Mouse (Mus musculus) layer of hippocampus, adult 18-20 months (tissue): ENCODE data around the gene Igfbp2. TPM values are rescaled to one million over a fixed set of nuclear protein-coding genes. Genes with fewer than 3 reads are reported as not detected.

Experiments
- DNase-seq, 2 experiments: peaks; one replicate each; pipeline ENCODE4 v3.0.0; 2022; ENCODE audit warnings: low spot score in 2 of 2
- total RNA-seq, 2 experiments: library from RNA; stranded (reverse); gene quantifications; 2 replicates each; pipeline ENCODE4 v1.2.3; 2021

Igfbp2 gene
- total RNA-seq, 2 experiments from 2014 or later: 35.9 to 42.9 TPM

DNA sequence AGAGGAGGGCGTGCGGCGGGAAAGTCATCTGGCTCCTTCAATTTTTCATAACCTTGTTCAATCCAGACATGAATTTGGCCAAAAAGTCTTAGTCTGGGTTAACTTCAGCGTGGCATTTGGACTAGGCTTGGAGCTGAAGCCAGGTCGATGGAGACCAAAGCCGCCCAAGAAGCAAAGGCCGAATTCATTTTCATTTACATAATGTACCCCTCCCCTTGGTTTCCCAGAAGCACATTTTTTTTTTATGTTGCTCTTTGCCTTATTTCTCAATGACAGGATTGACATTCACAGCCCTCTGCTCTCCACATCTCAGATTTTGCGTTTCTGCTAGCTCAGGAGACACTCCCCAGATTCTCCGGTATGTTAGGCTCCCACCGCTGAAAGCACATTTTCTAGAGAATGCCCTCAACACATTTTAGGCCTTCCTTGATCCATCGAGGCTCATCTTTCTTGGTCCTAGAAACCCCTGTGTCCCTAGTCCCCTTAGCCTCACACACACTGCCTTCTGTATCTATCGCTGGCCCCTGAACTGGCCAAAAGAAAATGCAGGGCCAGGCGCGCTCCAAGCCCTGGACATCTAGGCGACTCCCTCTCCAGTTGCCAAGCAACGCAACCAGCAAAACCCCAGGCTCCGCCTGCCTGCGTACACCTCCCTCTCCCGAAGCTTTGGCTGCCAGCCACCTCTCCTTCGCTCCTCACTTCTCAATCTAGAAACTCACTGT lies 46.5 kb downstream of the Igfbp2 start:
- DNase-seq: peak; percentile 90 to 94

DNA sequence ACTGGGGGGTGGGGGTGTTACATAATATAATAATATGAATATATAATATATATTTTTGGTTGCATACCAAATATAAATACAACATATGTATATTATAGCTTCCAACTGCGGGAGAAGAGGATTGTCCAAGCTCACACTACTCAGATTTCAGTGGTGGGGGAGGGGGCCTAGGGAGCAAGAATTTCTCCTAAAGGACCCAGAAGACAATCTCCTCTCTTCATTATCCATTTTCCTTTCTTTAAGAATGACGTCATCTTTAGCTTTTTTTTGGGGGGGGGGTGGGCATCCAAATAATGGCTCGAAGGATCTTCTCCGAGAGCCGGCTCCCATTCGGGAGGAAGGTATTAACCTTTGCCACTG lies 47.0 kb downstream of the Igfbp2 start:
- DNase-seq: no peak

DNA sequence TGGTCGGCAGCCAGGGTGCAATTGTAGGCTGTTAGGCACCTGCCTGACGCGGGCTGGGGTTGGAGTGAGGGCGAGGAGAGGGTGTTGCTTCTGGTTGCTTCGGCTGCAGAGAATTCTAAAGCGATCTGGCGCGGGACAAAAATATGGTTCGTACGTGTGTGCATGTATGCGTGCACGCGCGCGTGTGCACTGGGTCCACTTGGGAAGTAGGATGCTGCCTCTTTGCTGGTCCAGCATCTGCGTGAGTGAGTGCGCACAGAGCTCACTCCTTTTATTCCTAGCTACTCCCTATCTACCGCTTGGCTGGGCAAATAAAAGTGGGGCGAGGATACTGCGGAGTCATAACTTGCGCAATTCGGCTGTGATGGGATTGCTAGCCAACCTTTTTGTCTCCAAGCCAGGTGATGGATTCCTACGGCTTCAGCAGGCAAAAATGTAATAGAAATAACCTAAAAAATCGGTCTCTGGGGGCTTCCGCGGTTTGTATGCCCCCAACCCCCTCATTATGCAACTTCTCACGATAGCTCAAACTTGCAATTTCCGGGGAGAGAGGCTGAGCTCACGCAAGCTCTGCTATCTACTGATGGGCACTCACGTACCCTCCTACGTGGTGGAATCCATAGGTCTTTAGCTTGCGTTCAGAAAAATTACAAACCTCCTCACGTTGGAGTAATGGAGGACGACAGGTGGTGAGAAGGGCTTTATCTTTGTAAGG lies 47.6 kb downstream of the Igfbp2 start:
- peak; percentile 62 to 77 for DNase-seq

DNA sequence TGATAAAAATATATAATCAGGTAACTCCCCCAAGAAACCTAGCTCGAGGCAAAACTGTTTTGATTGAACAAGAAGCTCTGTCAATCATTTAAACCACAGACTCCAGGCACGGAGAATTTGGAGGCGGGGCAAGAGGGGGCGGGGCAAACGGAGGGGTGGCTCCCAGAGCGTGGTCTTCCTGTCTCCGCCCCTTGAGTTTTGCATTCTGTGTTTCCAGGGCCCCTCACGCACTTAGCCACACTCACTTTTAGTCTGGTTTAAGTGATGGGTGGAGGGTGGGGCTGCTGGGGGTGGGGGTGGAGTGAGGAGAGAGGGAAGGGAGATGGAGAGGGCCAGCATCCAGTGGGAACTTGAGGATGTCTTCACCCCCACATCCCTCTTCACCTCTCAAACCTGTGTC lies 48.2 kb downstream of the Igfbp2 start:
- peak; percentile 62 to 81 for DNase-seq

DNA sequence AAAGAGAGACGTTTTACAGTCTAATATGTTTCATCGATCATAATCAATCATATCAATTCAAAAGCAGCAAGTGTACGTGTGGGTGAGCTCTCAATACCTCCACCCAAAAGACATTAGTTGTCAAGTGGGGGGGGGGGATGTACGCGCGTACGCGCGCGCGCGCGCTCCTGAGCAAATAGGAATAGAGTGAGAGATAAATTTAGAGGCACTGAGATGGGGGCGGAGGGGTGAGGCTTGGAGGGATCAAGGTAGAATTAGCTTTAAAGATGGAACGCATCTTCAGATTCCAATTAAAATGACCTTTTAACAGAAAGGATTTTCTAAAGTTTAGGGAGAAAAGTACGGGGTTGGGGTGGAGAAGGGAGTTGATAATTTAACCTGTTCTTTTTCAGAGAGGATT lies 48.8 kb downstream of the Igfbp2 start:
- no peak for DNase-seq

DNA sequence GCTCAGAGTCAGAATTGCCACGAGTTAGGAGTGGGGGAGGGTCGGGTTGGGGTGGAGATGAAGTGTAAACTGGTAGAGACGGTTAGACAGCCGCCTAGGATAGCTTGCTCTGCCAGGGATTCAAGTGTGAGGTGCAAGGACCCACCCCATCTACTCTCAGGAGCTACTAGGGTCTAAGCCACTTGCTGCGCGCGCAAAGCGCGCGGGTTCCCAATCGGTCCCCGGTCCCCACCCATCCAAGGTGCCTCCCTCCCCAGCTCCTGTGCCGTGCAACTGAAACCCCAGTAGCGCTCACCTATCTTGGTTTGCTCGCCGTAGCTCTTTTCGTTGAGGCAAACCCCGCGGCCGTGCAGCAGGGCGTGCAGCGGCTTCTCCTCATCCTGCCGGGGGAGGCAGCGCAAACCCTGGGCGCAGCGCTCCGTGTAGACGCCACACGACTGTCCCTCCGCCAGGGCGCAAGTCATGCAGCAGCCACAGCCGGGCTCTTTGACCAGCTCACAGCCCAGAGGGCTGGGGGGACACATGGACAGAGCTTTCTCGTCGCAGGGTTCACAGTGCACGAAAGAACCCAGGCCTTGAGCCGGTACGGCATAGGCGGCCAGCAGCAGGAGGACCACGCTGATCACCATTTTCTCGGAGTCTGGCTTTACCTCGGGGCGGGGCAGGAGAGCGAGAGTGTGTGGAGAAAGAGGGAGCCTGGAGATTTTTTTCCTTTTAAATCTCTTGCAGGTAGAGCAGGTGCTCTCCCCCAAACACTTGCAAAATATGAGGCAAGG lies 49.4 kb downstream of the Igfbp2 start:
- peak in 1 of 2 experiments; percentile 65 for DNase-seq

DNA sequence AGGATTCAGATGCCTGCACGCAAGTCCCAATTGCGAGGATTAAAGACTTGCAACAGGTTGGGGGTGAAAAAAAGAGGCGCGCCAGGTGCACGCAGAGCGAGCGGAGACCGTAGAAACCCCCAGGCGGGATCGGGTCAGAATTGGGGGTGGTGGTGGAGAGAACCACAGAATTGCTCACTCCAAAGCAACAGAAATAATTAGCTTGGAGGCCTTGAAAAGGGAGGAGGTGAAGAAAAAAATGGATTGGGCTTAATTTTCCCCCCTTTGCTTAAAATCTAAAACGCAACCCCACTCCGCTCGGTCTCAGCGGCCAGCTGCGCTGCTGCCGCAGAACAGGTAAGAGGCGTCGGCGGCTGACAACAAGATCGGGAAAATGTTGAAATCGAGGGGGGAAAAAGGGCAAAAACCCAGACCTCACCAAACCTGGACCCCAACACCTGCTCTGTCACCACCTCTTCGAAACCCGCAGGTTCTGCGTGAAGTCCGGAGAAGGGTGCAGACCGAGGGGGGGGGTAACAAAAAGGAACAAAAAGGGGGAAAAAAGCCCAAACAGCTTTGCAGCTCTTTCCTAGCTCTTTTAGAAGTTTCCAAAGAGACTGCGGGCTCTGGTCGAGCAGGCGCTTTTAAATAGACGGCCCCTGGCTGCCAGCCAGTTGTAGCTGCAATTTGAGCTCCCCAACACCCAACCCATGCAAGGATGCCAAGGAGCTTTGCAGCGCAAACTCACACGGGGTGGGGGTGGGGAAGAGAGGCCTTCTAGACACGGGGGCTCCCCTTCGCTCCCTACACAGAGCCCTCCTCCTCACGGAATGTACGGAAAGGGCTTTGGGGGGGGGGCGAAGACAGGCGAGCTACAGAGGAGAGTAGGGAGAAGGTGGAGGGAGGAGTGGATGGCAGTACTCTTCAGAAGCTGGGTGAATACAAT lies 50.2 kb downstream of the Igfbp2 start, which contains the start of gene Igfbp5:
Gene Igfbp5 (minus strand): TSS at position 598 of the 925 bp plus-strand sequence.
- DNase-seq: peak in 1 of 2 experiments; percentile 76

DNA sequence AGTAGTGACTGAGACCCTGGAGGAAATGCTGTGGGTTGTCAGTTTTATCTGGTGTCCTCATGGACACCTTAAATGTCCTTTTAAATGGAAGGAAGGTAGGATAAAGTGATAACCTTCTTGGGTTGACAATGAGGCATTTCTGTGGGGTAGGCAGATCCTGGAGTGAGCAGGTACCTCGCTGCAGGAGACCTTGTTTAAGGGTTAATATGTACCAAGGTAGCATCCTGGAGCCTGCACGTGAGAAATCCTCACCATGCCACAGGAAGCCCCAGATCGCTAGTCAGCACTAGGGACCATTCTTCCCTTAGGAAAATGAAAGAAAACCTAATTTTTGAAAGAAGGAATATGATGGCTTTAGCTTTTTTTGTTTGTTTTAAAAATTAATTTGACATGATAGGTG lies 51.4 kb downstream of the Igfbp2 start:
- DNase-seq: no peak

DNA sequence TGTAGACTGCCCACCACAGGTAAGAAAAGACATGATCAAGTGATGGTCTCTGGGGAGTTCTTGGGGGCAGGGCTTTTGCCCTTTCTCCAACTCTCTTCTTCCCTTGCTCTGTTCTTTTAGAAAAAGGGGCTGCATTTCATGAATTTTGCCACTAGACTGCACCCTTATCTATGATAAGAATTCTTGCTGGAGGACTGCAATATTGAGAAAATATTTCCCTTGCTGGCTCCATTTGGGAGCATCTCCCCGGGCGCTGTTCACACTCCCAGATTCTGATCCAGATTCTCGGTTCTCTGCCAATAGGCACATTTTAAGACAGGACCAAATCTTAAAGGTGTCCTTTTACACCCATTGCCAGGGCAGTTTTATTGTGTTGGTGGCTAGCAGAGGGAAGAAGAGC lies 51.8 kb downstream of the Igfbp2 start:
- peak in 1 of 2 experiments; percentile 62 for DNase-seq

DNA sequence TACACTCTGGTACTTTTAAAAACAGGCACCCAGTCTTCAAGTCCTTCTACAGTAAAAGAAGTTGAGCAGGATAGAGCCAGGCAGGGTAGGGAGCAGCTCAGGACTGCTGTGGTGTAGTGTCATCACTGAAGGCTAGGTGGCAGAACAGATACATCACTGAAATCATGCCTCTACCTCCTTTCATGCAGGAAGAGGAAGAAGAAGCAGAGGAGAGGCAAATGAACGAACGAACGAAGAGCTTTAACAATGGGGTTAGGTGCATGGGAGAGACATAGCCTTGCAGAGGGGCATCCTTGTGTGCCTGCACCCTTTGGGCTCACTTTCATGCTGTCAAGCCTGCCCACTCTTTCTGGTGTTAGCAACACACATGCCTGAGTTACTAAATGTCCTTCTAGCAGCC lies 53.6 kb downstream of the Igfbp2 start:
- DNase-seq: peak in 1 of 2 experiments; percentile 84

DNA sequence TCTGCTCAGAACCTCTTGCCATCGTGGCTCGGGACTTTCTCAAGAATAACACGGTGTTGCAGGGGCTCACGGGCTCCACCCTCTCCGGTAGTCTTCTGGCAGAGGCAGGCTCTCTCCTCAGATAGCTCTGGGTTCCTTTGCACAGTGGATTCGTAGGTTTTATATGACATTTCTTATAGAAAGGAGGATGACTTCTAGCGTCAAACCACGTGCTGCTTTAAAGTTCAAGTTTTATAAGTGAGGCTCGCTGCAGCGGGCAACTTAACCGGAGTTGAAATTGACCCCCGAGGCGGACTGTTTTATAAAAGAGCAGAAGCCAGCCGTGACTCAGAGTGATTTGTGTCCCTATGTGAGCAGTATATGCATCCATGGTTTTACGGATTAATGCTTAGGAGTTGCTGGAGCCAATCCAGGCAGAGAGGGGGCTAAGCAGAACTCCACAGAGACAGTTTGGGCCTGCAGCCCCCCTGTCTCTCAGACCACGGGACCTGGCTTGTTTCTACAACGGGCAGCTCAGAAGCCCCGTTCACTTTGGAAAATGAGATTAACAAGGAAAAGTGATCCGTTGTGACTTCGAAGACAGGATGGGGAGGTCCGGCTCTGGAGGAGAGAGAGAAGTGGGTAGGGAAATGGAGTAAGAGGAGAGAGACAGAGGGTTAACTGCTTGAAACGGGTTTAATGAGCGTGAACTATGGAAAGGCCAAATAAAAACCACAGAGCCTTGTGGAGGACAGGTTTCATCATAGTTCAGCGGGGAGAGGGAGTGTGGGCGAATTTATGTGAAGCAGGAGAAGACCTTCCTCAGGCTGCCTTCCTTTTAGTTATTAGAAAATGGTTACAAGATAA lies 54.4 kb downstream of the Igfbp2 start:
- no peak for DNase-seq

DNA sequence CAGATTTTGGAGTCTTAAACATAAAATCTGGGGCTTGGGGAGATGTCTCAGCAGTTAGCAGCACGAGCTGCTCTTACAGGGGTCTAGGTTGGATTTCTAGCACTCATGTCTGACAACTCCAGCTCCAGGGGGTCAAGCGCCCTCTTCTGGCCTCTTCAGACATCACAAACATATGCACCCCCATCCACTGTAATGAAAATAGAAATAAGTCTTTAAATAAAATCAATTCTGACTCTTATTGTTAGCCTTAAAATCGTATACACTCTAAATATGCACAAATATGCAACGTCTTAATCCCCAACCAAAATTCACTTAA lies 55.0 kb downstream of the Igfbp2 start:
- DNase-seq: no peak

DNA sequence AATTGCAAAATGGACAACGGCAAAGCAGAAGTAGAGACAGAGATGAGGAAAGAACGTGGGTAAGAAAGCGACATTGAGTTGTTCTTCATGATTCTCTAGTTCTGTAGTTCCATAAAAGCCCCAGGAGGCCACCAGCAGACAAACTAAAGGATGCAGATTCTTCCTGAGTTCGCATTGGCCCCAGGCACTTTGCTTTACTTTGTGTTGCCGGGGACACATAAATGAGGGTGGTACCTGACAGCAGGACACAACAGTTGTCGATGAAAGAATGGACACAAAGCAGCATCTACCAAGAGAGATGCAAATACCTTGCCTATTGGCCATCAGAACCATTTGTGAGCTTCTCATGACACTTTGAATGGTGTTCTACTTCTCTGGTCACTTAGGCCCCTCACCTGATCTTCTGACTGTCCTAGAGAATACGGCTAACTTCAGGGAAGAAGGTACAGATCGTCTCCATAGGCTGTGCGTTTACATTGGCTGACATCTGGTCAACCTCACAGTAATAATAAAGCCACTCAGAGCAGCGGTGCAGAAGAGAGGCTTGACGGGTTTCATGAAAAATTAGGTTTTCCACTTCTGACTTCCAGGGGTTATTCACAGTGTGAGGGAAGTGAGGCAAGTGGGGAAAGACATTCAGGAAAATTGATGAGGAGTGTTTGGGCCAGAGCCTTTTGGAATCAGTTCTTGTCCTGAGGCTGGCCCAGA lies 61.0 kb downstream of the Igfbp2 start:
- DNase-seq: no peak

DNA sequence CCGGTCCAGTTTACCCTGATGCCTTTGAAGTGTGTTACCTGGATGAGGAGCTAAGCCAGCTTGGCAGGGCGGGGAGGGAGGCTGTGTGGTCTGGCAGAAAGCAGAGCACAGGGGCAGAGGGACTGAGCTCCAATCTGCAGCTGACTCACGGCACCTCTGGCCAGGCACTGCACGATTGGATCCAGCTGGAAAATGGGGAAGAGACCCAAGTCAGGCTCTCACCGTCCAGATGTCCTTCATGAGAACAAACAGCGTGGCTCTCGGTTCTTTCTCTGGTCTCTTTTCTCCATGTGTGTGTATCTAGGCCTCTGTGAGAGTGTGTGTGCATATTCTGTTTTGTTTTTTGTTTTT lies 61.5 kb downstream of the Igfbp2 start:
- DNase-seq: no peak

DNA sequence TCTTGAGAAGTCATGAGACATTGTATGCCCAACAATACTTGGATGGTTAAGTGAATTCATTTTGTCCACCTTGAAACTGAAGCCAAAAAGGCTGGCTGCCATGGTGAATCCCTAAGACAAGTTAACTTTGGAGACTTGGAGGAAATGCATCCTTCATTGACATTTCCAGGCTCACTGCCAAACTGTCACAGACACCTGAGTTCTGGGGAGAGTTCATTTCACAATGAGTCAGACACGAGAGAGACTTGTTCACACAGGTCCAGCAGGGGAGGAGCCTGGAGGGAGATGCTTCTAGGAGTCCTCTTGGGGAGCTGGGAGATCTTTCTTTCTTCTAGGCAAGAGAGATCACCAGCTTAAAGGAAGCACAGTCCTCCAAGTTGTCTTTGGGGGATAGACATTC lies 63.6 kb downstream of the Igfbp2 start:
- DNase-seq: no peak

DNA sequence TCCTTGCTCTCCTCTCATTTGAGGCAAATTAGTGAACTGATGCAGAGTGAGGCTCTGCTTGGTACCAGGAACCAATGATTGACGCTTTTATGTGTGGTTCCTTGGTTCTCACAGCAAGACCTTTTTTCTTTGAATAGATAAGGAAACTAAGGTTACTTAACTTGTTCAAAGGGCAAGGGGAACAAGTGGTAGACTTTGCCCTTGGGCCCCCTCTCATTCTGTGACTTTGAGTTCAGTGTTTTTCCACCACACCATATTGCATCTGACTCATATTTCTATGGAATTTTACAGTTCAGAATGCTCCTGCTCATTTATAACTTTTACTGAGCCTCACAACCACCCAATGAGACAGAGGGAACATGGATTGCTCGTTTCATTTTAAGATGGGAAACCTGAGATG lies 71.5 kb downstream of the Igfbp2 start:
- no peak for DNase-seq
